Mouse (Mus musculus): ENCODE measurements at regions not wholly inside any gene's neighbourhood (a gene's known extent, or its start where the extent isn't known, plus 50 kb on each side); places are given as distances from the start of the nearest gene placed in this dataset.

DNA sequence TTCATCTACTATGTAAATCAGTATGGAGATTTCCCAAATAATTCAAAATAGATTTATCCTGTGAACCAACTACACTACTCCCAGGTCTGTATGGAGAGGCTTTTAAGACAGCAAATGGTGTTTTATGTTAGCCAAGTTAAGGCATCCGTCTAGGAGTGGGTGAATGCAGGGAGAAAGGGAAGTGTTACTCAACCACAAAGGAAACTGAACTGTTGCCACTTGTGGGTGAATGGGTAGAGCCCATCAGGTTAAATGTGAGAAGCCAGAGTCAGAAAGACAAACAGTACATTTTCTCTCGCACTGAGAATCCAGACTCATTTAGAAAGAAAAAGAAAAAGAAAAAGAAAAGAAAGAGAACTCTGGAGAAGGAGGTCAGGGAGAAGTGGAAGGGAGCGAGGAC lies 135.7 kb upstream of the Fat1 start:
- TF ChIP-seq UBTF (IDR thresholded peaks at IDR 0.05; ENCODE audit: low read depth, low read length) = no peak
- TF ChIP-seq CTCF (conservative IDR thresholded peaks at IDR 0.05 in 1 of 2, IDR thresholded peaks at IDR 0.05 in 1 of 2; ENCODE audit: low read depth in 2 of 2, low read length in 2 of 2) = no peak
- TF ChIP-seq MAFK (IDR thresholded peaks at IDR 0.05; ENCODE audit: insufficient replicate concordance, low read length) = no peak
- TF ChIP-seq MAX (IDR thresholded peaks at IDR 0.05; ENCODE audit: low read length) = no peak
